Mouse (Mus musculus): ENCODE results near the gene Krt28. TPM values are rescaled to one million over a fixed set of nuclear protein-coding genes. Genes with fewer than 3 reads are reported as not detected.

The Krt28 gene
- polyA plus RNA-seq, 1 experiment from 2014 or later = not detected

Other genes starting within 250 kb of the Krt28 start
- 0.14 and 0.23 TPM in 2 replicates for gene Ccr7, start 219.8 kb downstream of the Krt28 start, polyA plus RNA-seq (2015; fragmentation: Nextera tagmentation; extraction: Ambion mirVana)
- gene Smarce1, start 143.9 kb downstream of the Krt28 start, polyA plus RNA-seq (2015; fragmentation: Nextera tagmentation; extraction: Ambion mirVana) = 150 and 165 TPM in 2 replicates
- 1.7 and 1.9 TPM in 2 replicates for gene Krt222, start 130.8 kb downstream of the Krt28 start, polyA plus RNA-seq (2015; fragmentation: Nextera tagmentation; extraction: Ambion mirVana)
- gene Krt24, start 89.6 kb downstream of the Krt28 start, polyA plus RNA-seq (2015; fragmentation: Nextera tagmentation; extraction: Ambion mirVana) = not detected in 2 replicates
- 0.08 TPM in 1 of 2 replicates, not detected in the other for gene Krt25, start 52.0 kb downstream of the Krt28 start, polyA plus RNA-seq (2015; fragmentation: Nextera tagmentation; extraction: Ambion mirVana)
- not detected in 2 replicates for gene Krt26, start 36.9 kb downstream of the Krt28 start, polyA plus RNA-seq (2015; fragmentation: Nextera tagmentation; extraction: Ambion mirVana)
- not detected in 2 replicates for gene Krt27, start 23.8 kb downstream of the Krt28 start, polyA plus RNA-seq (2015; fragmentation: Nextera tagmentation; extraction: Ambion mirVana)
- 11.1 and 14.2 TPM in 2 replicates for gene Krt10, start 14.5 kb upstream of the Krt28 start, polyA plus RNA-seq (2015; fragmentation: Nextera tagmentation; extraction: Ambion mirVana)
- not detected in 2 replicates for gene Krt12, start 47.4 kb upstream of the Krt28 start, polyA plus RNA-seq (2015; fragmentation: Nextera tagmentation; extraction: Ambion mirVana)
- 2.3 and 3.2 TPM in 2 replicates for gene Krt20, start 63.2 kb upstream of the Krt28 start, polyA plus RNA-seq (2015; fragmentation: Nextera tagmentation; extraction: Ambion mirVana)
- 0.52 and 0.57 TPM in 2 replicates for gene Krt23, start 118.2 kb upstream of the Krt28 start, polyA plus RNA-seq (2015; fragmentation: Nextera tagmentation; extraction: Ambion mirVana)
- gene Krt39, start 146.4 kb upstream of the Krt28 start, polyA plus RNA-seq (2015; fragmentation: Nextera tagmentation; extraction: Ambion mirVana) = not detected in 2 replicates
- gene Krt40, start 168.3 kb upstream of the Krt28 start, polyA plus RNA-seq (2015; fragmentation: Nextera tagmentation; extraction: Ambion mirVana) = not detected in 2 replicates
- gene Krtap3-3, start 176.0 kb upstream of the Krt28 start, polyA plus RNA-seq (2015; fragmentation: Nextera tagmentation; extraction: Ambion mirVana) = not detected in 2 replicates
- gene Krtap3-2, start 181.9 kb upstream of the Krt28 start, polyA plus RNA-seq (2015; fragmentation: Nextera tagmentation; extraction: Ambion mirVana) = not detected in 2 replicates
- not detected in 2 replicates for gene Gm11939, start 184.6 kb upstream of the Krt28 start, polyA plus RNA-seq (2015; fragmentation: Nextera tagmentation; extraction: Ambion mirVana)
- not detected in 2 replicates for gene Krtap3-1, start 191.7 kb upstream of the Krt28 start, polyA plus RNA-seq (2015; fragmentation: Nextera tagmentation; extraction: Ambion mirVana)
- gene Krtap1-5, start 206.1 kb upstream of the Krt28 start, polyA plus RNA-seq (2015; fragmentation: Nextera tagmentation; extraction: Ambion mirVana) = not detected in 2 replicates
- not detected in 2 replicates for gene Krtap1-4, start 208.8 kb upstream of the Krt28 start, polyA plus RNA-seq (2015; fragmentation: Nextera tagmentation; extraction: Ambion mirVana)
- not detected in 2 replicates for gene Krtap1-3, start 216.4 kb upstream of the Krt28 start, polyA plus RNA-seq (2015; fragmentation: Nextera tagmentation; extraction: Ambion mirVana)
- not detected in 2 replicates for gene Krtap9-3, start 223.2 kb upstream of the Krt28 start, polyA plus RNA-seq (2015; fragmentation: Nextera tagmentation; extraction: Ambion mirVana)
- not detected in 2 replicates for gene Gm11938, start 228.4 kb upstream of the Krt28 start, polyA plus RNA-seq (2015; fragmentation: Nextera tagmentation; extraction: Ambion mirVana)
- gene Gm11937, start 235.3 kb upstream of the Krt28 start, polyA plus RNA-seq (2015; fragmentation: Nextera tagmentation; extraction: Ambion mirVana) = not detected in 2 replicates
- gene Krtap2-4, start 239.9 kb upstream of the Krt28 start, polyA plus RNA-seq (2015; fragmentation: Nextera tagmentation; extraction: Ambion mirVana) = not detected in 2 replicates
- not detected in 2 replicates for gene Gm11562, start 245.5 kb upstream of the Krt28 start, polyA plus RNA-seq (2015; fragmentation: Nextera tagmentation; extraction: Ambion mirVana)